Mouse (Mus musculus): Measurements from ENCODE around the gene Emc7.

DNA sequence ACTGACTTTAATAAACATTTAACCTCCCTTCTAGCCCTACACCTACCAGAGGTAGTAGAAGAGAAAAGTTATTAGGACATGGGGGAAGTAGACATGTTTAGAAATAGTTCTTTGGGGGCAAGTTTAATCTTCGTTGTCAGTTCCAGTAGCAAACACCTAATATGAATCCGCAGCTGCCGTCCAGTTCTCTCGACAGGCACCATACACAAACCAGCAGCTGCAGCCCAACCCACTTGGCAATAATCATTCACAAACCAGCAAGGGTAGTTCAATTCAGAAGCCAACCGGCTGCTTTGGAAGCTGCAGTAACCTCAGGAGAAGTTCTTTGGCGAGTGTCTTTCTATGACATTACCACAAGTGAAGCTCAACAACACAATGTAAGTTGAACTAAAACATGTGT lies 49.2 kb downstream of the Emc7 start:
- TF ChIP-seq CTCF (conservative IDR thresholded peaks at IDR 0.05; ENCODE audit: insufficient read depth, insufficient read length, low read depth, low read length) (no peak), POLR2A (IDR thresholded peaks at IDR 0.05; ENCODE audit: low read depth, low read length) (no peak)
